Mouse (Mus musculus) brain, embryonic 18.5 days (tissue): ENCODE results near the gene Prex1.
A peak's percentile ranks its signal among the peaks of the same experiment; 100 is the strongest.

Source experiments
- DNase-seq: peaks from one replicate; pipeline ENCODE4 v3.0.0-alpha.2; 2012; ENCODE audit warnings: low read depth, low spot score

The Prex1 gene

GRCm38 (mm10) chr2:166726891-166727290, 13.3 kb upstream of the Prex1 start:
- DNase-seq, result no peak

- DNase-seq, result no peak
Observed at GRCm38 (mm10) chr2:166720416-166720815, 6.8 kb upstream of the Prex1 start.

GRCm38 (mm10) chr2:166719930-166720305, 6.3 kb upstream of the Prex1 start:
- DNase-seq, result no peak

- no peak for DNase-seq
Observed at GRCm38 (mm10) chr2:166719301-166719929, 5.8 kb upstream of the Prex1 start.

- no peak for DNase-seq
Observed at GRCm38 (mm10) chr2:166716067-166716466, 2.4 kb upstream of the Prex1 start.

GRCm38 (mm10) chr2:166714427-166714699, 731 bp upstream of the Prex1 start:
- DNase-seq, result no peak

- DNase-seq, result no peak
Observed at GRCm38 (mm10) chr2:166712801-166713689, 587 bp downstream of the Prex1 start.

- DNase-seq, result no peak
Observed at GRCm38 (mm10) chr2:166712310-166712709, 1.3 kb downstream of the Prex1 start.

- no peak for DNase-seq
Observed at GRCm38 (mm10) chr2:166711681-166712132, 1.9 kb downstream of the Prex1 start.

- DNase-seq, result no peak
Observed at GRCm38 (mm10) chr2:166709883-166710282, 3.7 kb downstream of the Prex1 start.

GRCm38 (mm10) chr2:166708304-166708703, 5.3 kb downstream of the Prex1 start:
- no peak for DNase-seq

GRCm38 (mm10) chr2:166706526-166706925, 7.1 kb downstream of the Prex1 start:
- DNase-seq, result no peak

GRCm38 (mm10) chr2:166703491-166703890, 10.1 kb downstream of the Prex1 start:
- DNase-seq, result no peak

GRCm38 (mm10) chr2:166702113-166702445, 11.6 kb downstream of the Prex1 start:
- DNase-seq, result no peak

GRCm38 (mm10) chr2:166701248-166702112, 12.2 kb downstream of the Prex1 start:
- no peak for DNase-seq

- no peak for DNase-seq
Observed at GRCm38 (mm10) chr2:166700732-166701131, 12.9 kb downstream of the Prex1 start.

- DNase-seq, result no peak
Observed at GRCm38 (mm10) chr2:166700116-166700515, 13.5 kb downstream of the Prex1 start.

GRCm38 (mm10) chr2:166699552-166699951, 14.1 kb downstream of the Prex1 start:
- no peak for DNase-seq

GRCm38 (mm10) chr2:166694616-166695015, 19.0 kb downstream of the Prex1 start:
- no peak for DNase-seq

GRCm38 (mm10) chr2:166693394-166693793, 20.2 kb downstream of the Prex1 start:
- DNase-seq, result no peak

GRCm38 (mm10) chr2:166691602-166692509, 21.8 kb downstream of the Prex1 start:
- DNase-seq, result peak; percentile 40
